Mouse (Mus musculus) layer of hippocampus, postnatal 36 days (tissue): ENCODE results near the gene Zfp771. TPM values are rescaled to one million over a fixed set of nuclear protein-coding genes. Genes with fewer than 3 reads are reported as not detected.
"Not testable (repeated sequence)": the region's sequence is repeated elsewhere in the genome, so short reads cannot be mapped to it uniquely, and the experiment has no call there.

Source experiments
- DNase-seq, 2 experiments: peaks; one replicate each; pipeline ENCODE4 v3.0.0; 2022
- total RNA-seq, 2 experiments: library from RNA; stranded (reverse); gene quantifications; 2 replicates each; pipeline ENCODE4 v1.2.3; 2021

The Zfp771 gene
- total RNA-seq, 2 experiments from 2014 or later, result 69.3 to 74.9 TPM

- DNase-seq, result no peak
Measured at GRCm38 (mm10) chr7:127217901-127218642, 26.0 kb upstream of the Zfp771 start.

- DNase-seq, result no peak
Measured at GRCm38 (mm10) chr7:127218670-127219069, 25.4 kb upstream of the Zfp771 start.

GRCm38 (mm10) chr7:127220440-127220839, 23.6 kb upstream of the Zfp771 start:
- DNase-seq, result no peak

- DNase-seq, result no peak
Measured at GRCm38 (mm10) chr7:127223106-127223505, 21.0 kb upstream of the Zfp771 start.

GRCm38 (mm10) chr7:127223515-127224478, 20.3 kb upstream of the Zfp771 start:
- DNase-seq, result no peak

GRCm38 (mm10) chr7:127224616-127225015, 19.5 kb upstream of the Zfp771 start:
- DNase-seq, result no peak

GRCm38 (mm10) chr7:127225147-127225995, 18.7 kb upstream of the Zfp771 start:
- DNase-seq, result no peak

GRCm38 (mm10) chr7:127228615-127229303, 15.3 kb upstream of the Zfp771 start:
- DNase-seq, result peak; percentile 71 to 77

- DNase-seq, result no peak
Measured at GRCm38 (mm10) chr7:127231376-127231775, 12.7 kb upstream of the Zfp771 start.

GRCm38 (mm10) chr7:127231826-127232621, 12.1 kb upstream of the Zfp771 start:
- no peak for DNase-seq

- peak; percentile 86 for DNase-seq
Measured at GRCm38 (mm10) chr7:127232622-127233367, 11.3 kb upstream of the Zfp771 start, which contains the start of the genes Zfp553 and Sept1. Gene Zfp553, plus strand, starts transcription at chr7:127233061. Gene Sept1, minus strand, starts transcription at chr7:127233130.

- DNase-seq, result no peak
Measured at GRCm38 (mm10) chr7:127233368-127233749, 10.7 kb upstream of the Zfp771 start.

- no peak for DNase-seq
Measured at GRCm38 (mm10) chr7:127233765-127234164, 10.3 kb upstream of the Zfp771 start.

GRCm38 (mm10) chr7:127234777-127235176, 9.3 kb upstream of the Zfp771 start:
- no peak for DNase-seq

- no peak for DNase-seq
Measured at GRCm38 (mm10) chr7:127243361-127243867, 660 bp upstream of the Zfp771 start.

- no peak for DNase-seq
Measured at GRCm38 (mm10) chr7:127244658-127245510, 810 bp downstream of the Zfp771 start.

- not testable (repeated sequence) for DNase-seq
Measured at GRCm38 (mm10) chr7:127250511-127250910, 6.4 kb downstream of the Zfp771 start.

GRCm38 (mm10) chr7:127252414-127252813, 8.3 kb downstream of the Zfp771 start:
- DNase-seq, result no peak

GRCm38 (mm10) chr7:127253341-127253740, 9.3 kb downstream of the Zfp771 start:
- no peak for DNase-seq
